Mouse (Mus musculus) liver, embryonic 13.5 days (tissue): ENCODE data around the gene Kcnab2. TPM values are rescaled to one million over a fixed set of nuclear protein-coding genes. Genes with fewer than 3 reads are reported as not detected.
A peak's percentile ranks its signal among the peaks of the same experiment; 100 is the strongest.

Experiments used
- ATAC-seq: fragments of 200-750 bp; cut with Nextera tagmentation; 2 replicates; pipeline ENCODE4 v1.8.0; 2017; ENCODE audit warnings: low read depth, mild to moderate bottlenecking, moderate number of reproducible peaks, moderate library complexity
- DNase-seq: peaks from one replicate; pipeline ENCODE4 v3.0.0; 2022
- H3K27ac ChIP-seq: fragments of 300-500 bp; sonication (generic); 2 replicates; pipeline ENCODE4 v1.5.1; 2015; ENCODE audit warnings: moderate library complexity, mild to moderate bottlenecking, inconsistent platforms
- H3K27me3 ChIP-seq: fragments of 300-500 bp; sonication (generic); 2 replicates; pipeline ENCODE4 v1.6.1; 2015; ENCODE audit warnings: mild to moderate bottlenecking, inconsistent platforms
- H3K36me3 ChIP-seq: fragments of 300-500 bp; sonication (generic); 2 replicates; pipeline ENCODE4 v1.6.1; 2015; ENCODE audit warnings: mild to moderate bottlenecking, inconsistent platforms
- H3K4me1 ChIP-seq: fragments of 300-500 bp; sonication (generic); replicated peaks from 2 replicates; pipeline ENCODE4 v1.6.1; 2015; ENCODE audit warnings: inconsistent platforms
- H3K4me2 ChIP-seq: fragments of 300-500 bp; sonication (generic); 2 replicates; pipeline ENCODE4 v1.6.1; 2015; ENCODE audit warnings: inconsistent platforms, mild to moderate bottlenecking, moderate library complexity
- H3K4me3 ChIP-seq: fragments of 300-500 bp; sonication (generic); replicated peaks from 2 replicates; pipeline ENCODE4 v1.5.1; 2015; ENCODE audit warnings: mild to moderate bottlenecking, inconsistent platforms
- H3K9ac ChIP-seq: fragments of 300-500 bp; sonication (generic); 2 replicates; pipeline ENCODE4 v1.6.1; 2015; ENCODE audit warnings: mild to moderate bottlenecking, inconsistent platforms
- H3K9me3 ChIP-seq: fragments of 300-500 bp; sonication (generic); replicated peaks from 2 replicates; pipeline ENCODE4 v1.6.1; 2016; ENCODE audit warnings: inconsistent platforms
- WGBS: fragments of 180-500 bp; shearing (Covaris S2); methylation state at CpG from one replicate; pipeline ENCODE4 v1.1.7; 2015; ENCODE audit not compliant: insufficient replicate concordance; 5-methylcytosine and 5-hydroxymethylcytosine counted together
- polyA plus RNA-seq: library from polyadenylated mRNA; unstranded; fragments of >200 nt; fragmentation: Nextera tagmentation; extraction: Ambion mirVana; gene quantifications from 2 replicates; pipeline ENCODE4 v1.2.1, GENCODE M21; 2015

Kcnab2 gene
- 8.3 and 9.6 TPM in 2 replicates for polyA plus RNA-seq

DNA sequence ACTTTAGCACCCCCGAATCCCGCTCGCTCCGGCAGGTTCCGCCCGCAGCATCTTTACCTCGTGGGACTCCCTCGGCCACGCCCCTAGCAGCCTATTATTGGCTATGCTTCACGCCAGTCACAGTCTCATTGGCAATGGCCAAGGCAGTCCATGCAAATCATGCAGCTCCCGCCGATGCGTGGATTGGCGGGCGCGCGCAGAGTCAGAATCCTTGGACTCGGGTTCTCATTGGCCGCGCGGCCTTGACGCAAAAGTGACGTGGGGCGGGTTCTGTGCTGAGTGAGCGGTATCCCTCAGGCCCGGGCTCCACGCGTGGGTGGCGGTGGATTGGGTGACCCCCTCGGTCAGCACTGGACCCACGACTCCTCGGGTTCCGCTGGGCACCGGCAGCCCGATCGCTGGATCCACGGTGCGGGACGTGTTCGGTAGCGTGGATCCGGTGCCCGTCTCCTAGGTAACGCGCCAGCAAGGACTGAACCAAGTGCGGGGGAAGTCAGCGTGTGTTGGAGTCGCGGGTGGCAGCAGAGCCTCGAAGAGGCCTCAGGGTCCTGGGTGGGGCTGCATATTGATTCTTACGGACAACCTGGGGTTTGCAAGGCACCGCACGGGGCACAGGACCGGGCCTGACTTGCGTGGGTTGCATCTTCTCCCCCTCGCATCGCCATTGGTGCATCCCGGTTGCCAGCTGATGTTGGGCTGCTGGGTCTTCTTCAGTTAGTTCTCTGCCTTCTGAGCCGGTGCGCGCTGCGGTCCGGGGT lies at the start of gene Kcnab2:
TSS of gene Kcnab2 (minus strand) at position 406 of the 758 bp plus-strand sequence.
- Histone ChIP-seq H3K9ac (peak within 1 kb of the TSS; percentile 6; the same call in 1 of the 2 replicates), H3K36me3 (no peaks in the 10 kb centered on the region), H3K27me3 (peaks cover 50% of the 10 kb centered on the region), H3K9me3 (no peaks in the 10 kb centered on the region), H3K27ac (no peak within 1 kb of the TSS), H3K4me2 (peak within 1 kb of the TSS; percentile 61), H3K4me3 (peak within 1 kb of the TSS; percentile 59), H3K4me1 (peaks cover 17% of the 10 kb centered on the region)
- ATAC-seq (peak; percentile 91), DNase-seq (peak; percentile 74)
- WGBS = 1% methylated on average over 63 of the region's 63 CpGs

- no peak for DNase-seq
- Histone ChIP-seq H3K27ac (no peak overlapping the region), H3K36me3 (no peaks in the 10 kb centered on the region), H3K27me3 (no peaks in the 10 kb centered on the region), H3K9me3 (no peaks in the 10 kb centered on the region), H3K4me3 (no peak overlapping the region), H3K9ac (no peak overlapping the region), H3K4me2 (no peak overlapping the region), H3K4me1 (no peaks in the 10 kb centered on the region)
- 27% methylated on average over 6 of the region's 6 CpGs for WGBS
- no peak for ATAC-seq
Observed at GRCm38 (mm10) chr4:152520083-152520482, 42.4 kb upstream of the Kcnab2 start.

DNA sequence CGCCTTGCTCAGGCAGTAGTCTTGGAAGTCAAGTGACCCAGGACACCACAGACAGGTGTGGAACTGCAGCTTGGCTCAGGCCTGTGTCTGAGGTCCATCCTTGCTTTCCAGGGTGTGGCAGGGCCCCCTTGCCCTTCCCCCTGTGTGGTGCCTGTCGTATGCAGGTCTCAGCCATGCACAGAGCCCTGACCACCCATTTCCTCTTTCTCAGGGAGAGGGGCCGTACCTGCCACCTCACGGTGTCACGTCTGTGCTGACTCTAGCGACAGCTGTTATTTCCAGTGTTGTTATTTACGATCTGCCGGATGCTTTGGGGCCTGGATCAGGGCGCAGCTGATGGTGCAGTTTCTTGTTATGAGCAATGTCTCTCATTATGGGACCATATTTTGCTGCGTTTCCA lies 41.4 kb upstream of the Kcnab2 start:
- no peak overlapping the region for H3K4me3 ChIP-seq
- H3K27me3 ChIP-seq = no peaks in the 10 kb centered on the region
- no peak overlapping the region for H3K9ac ChIP-seq
- DNase-seq (no peak), ATAC-seq (no peak)
- H3K36me3 ChIP-seq = no peaks in the 10 kb centered on the region
- no peaks in the 10 kb centered on the region for H3K4me1 ChIP-seq
- no peak overlapping the region for H3K4me2 ChIP-seq
- H3K27ac ChIP-seq = no peak overlapping the region
- H3K9me3 ChIP-seq = 0 out of 2 replicates have a peak, but pooled peaks cover 2% of the 10 kb centered on the region
- WGBS = 48% methylated on average over 10 of the region's 10 CpGs

- Histone ChIP-seq H3K4me3 (no peak overlapping the region), H3K27ac (no peak overlapping the region), H3K4me2 (no peak overlapping the region), H3K27me3 (no peaks in the 10 kb centered on the region), H3K36me3 (no peaks in the 10 kb centered on the region), H3K4me1 (no peaks in the 10 kb centered on the region), H3K9ac (no peak overlapping the region), H3K9me3 (peaks cover 13% of the 10 kb centered on the region)
- DNase-seq (no peak), ATAC-seq (no peak)
- 53% methylated on average over 7 of the region's 7 CpGs for WGBS
Observed at GRCm38 (mm10) chr4:152514884-152515283, 37.2 kb upstream of the Kcnab2 start.

GRCm38 (mm10) chr4:152512221-152512925 lies 34.7 kb upstream of the Kcnab2 start:
- H3K9me3 ChIP-seq = peaks cover 22% of the 10 kb centered on the region

GRCm38 (mm10) chr4:152494360-152494879 lies 16.7 kb upstream of the Kcnab2 start:
- H3K4me2 ChIP-seq = no peak overlapping the region
- ATAC-seq = no peak
- H3K27ac ChIP-seq = no peak overlapping the region
- H3K9ac ChIP-seq = no peak overlapping the region
- H3K36me3 ChIP-seq = no peaks in the 10 kb centered on the region
- peaks cover 11% of the 10 kb centered on the region for H3K9me3 ChIP-seq
- H3K27me3 ChIP-seq = no peaks in the 10 kb centered on the region
- WGBS = 45% methylated on average over 20 of the region's 20 CpGs
- no peak overlapping the region for H3K4me3 ChIP-seq
- no peaks in the 10 kb centered on the region for H3K4me1 ChIP-seq
- DNase-seq = no peak

More at GRCm38 (mm10) chr4:152512221-152512925, 34.7 kb upstream of the Kcnab2 start:
- H3K9ac ChIP-seq = no peak overlapping the region
- no peaks in the 10 kb centered on the region for H3K36me3 ChIP-seq
- H3K4me1 ChIP-seq = no peaks in the 10 kb centered on the region
- no peak overlapping the region for H3K4me3 ChIP-seq
- DNase-seq (no peak), ATAC-seq (no peak)
- 71% methylated on average over 18 of the region's 18 CpGs for WGBS
- no peak overlapping the region for H3K4me2 ChIP-seq
- no peak overlapping the region for H3K27ac ChIP-seq
- no peaks in the 10 kb centered on the region for H3K27me3 ChIP-seq

DNA sequence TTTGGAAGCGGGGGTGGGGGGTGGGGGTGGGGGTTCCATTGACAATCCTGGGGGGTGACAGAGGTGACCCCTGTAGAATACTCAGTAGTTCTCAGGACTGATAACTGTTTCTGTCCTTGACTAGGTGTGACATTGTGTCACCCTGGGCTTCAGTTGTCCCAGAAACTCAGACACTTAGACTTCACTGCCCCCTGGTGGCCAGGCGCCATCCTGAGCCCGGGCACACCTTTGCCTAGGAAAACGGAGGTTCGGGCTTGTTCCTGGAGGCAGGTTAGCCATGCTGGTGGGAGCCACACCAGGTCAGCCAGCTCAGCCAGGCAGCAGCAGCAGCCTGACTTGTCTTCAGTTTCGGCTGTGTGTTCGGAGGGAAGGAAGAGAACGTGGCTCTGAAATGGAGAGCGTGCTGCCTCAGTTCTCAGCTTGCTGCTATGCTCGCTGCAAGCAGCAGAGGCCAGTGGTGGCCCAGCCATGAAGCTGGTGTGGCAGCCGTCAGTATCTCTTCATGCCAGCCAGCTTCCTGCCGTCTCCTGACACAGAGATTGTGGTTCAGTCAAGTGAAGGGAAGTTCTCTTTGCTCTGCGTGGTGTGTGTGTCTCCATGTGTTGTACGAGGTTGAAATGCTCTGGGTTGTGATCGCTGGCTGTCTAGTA lies 13.7 kb upstream of the Kcnab2 start:
- H3K9me3 ChIP-seq = no peaks in the 10 kb centered on the region
- WGBS = 29% methylated on average over 15 of the region's 15 CpGs

GRCm38 (mm10) chr4:152490311-152490710 lies 12.6 kb upstream of the Kcnab2 start:
- ATAC-seq (no peak), DNase-seq (no peak)
- H3K9me3 ChIP-seq = no peaks in the 10 kb centered on the region
- no peaks in the 10 kb centered on the region for H3K4me1 ChIP-seq
- 74% methylated on average over 14 of the region's 14 CpGs for WGBS
- H3K4me3 ChIP-seq = no peak overlapping the region
- no peak overlapping the region for H3K9ac ChIP-seq
- H3K4me2 ChIP-seq = no peak overlapping the region
- H3K36me3 ChIP-seq = no peaks in the 10 kb centered on the region
- no peak overlapping the region for H3K27ac ChIP-seq
- no peaks in the 10 kb centered on the region for H3K27me3 ChIP-seq

More for the DNA sequence above, 13.7 kb upstream of the Kcnab2 start:
- no peaks in the 10 kb centered on the region for H3K36me3 ChIP-seq
- H3K4me3 ChIP-seq = no peak overlapping the region
- no peaks in the 10 kb centered on the region for H3K4me1 ChIP-seq
- no peaks in the 10 kb centered on the region for H3K27me3 ChIP-seq
- ATAC-seq (no peak), DNase-seq (peak; percentile 23)
- 0 out of 2 replicates have a peak overlapping the region, but pooled peaks have one; percentile 23 for H3K4me2 ChIP-seq
- no peak overlapping the region for H3K27ac ChIP-seq
- H3K9ac ChIP-seq = no peak overlapping the region

DNA sequence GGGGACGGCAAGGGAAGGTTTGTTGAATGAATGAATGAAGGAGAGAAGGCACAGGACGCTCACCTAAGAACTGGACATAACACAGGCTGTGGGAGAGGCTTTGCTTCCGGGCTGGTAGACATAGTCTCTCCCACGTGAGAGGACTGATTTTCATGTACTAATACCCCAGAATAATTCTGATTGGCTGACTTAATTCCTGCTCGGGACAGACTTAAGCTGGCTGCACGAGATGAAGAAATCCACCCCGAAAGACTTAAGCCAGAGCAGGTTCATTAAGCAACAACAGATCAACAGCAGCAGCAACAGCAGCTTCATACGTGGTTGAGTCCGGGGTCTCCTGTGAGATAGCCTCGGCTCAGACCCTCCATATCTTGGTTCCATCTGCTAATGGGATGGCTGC lies 10.4 kb upstream of the Kcnab2 start:
- Histone ChIP-seq H3K36me3 (no peaks in the 10 kb centered on the region), H3K4me2 (no peak overlapping the region), H3K27me3 (no peaks in the 10 kb centered on the region), H3K27ac (no peak overlapping the region), H3K4me3 (no peak overlapping the region), H3K9me3 (no peaks in the 10 kb centered on the region), H3K9ac (no peak overlapping the region), H3K4me1 (no peaks in the 10 kb centered on the region)
- DNase-seq (no peak), ATAC-seq (no peak)
- WGBS = 59% methylated on average over 10 of the region's 10 CpGs

GRCm38 (mm10) chr4:152480426-152480825 lies 2.8 kb upstream of the Kcnab2 start:
- 37% methylated on average over 8 of the region's 8 CpGs for WGBS
- Histone ChIP-seq H3K27ac (no peak overlapping the region), H3K4me2 (no peak overlapping the region), H3K4me1 (peaks cover 17% of the 10 kb centered on the region), H3K4me3 (no peak overlapping the region), H3K27me3 (peaks cover 42% of the 10 kb centered on the region), H3K9me3 (no peaks in the 10 kb centered on the region), H3K36me3 (no peaks in the 10 kb centered on the region), H3K9ac (no peak overlapping the region)
- DNase-seq (no peak), ATAC-seq (no peak)

DNA sequence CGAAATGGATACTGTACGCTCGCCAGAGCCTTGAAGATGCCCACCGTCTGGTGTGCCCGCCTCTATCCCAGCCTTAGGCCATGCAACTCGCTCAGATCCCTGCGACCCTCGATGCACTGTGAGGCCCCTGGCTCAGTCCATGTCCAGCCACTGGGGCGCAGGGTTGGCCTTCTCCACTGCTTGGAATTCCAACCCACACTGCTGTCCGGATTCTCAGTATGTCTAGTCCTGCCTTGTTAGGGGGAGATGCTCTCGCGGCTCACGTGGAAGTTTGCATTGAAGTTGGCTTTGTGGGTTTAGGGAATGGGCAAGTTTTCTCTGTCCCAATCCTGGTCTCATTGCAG lies 525 bp upstream of the Kcnab2 start:
- H3K27me3 ChIP-seq = peaks cover 50% of the 10 kb centered on the region
- DNase-seq = no peak
- peak overlapping the region; percentile 59 for H3K4me3 ChIP-seq
- no peaks in the 10 kb centered on the region for H3K36me3 ChIP-seq
- 0 out of 2 replicates have a peak, but pooled peaks have one; percentile 2 for ATAC-seq
- H3K27ac ChIP-seq = no peak overlapping the region
- WGBS = 4% methylated on average over 13 of the region's 13 CpGs
- no peaks in the 10 kb centered on the region for H3K9me3 ChIP-seq
- H3K9ac ChIP-seq = no peak overlapping the region
- peak overlapping the region; percentile 61 for H3K4me2 ChIP-seq
- peaks cover 17% of the 10 kb centered on the region for H3K4me1 ChIP-seq
